Mouse (Mus musculus) midbrain, embryonic 16.5 days (tissue): Measurements from ENCODE around the gene Aldh3b2. TPM values are rescaled to one million over a fixed set of nuclear protein-coding genes. Genes with fewer than 3 reads are reported as not detected.
"Not testable (repeated sequence)": the region's sequence is repeated elsewhere in the genome, so short reads cannot be mapped to it uniquely, and the experiment has no call there.

Experiments
- ATAC-seq: fragments of 200-750 bp; cut with Nextera tagmentation; 2 replicates; pipeline ENCODE4 v1.8.0; 2017; ENCODE audit warnings: moderate TSS enrichment
- H3K27ac ChIP-seq: fragments of 300-500 bp; sonication (generic); 2 replicates; pipeline ENCODE4 v1.5.1; 2014; ENCODE audit warnings: mild to moderate bottlenecking, low read length, mixed read lengths
- H3K27me3 ChIP-seq: fragments of 300-500 bp; sonication (generic); 2 replicates; pipeline ENCODE4 v1.6.1; 2014; ENCODE audit warnings: low read depth, low read length, mixed read lengths; ENCODE audit not compliant: control insufficient read depth, insufficient read depth
- H3K36me3 ChIP-seq: fragments of 300-500 bp; sonication (generic); 2 replicates; pipeline ENCODE4 v1.6.1; 2014; ENCODE audit warnings: mild to moderate bottlenecking, low read length, moderate library complexity, mixed read lengths; ENCODE audit not compliant: control insufficient read depth, insufficient read depth
- H3K4me1 ChIP-seq: fragments of 300-500 bp; sonication (generic); 2 replicates; pipeline ENCODE4 v1.6.1; 2014; ENCODE audit warnings: mild to moderate bottlenecking, low read length, mixed read lengths; ENCODE audit not compliant: control insufficient read depth, insufficient read depth
- H3K4me2 ChIP-seq: fragments of 300-500 bp; sonication (generic); 2 replicates; pipeline ENCODE4 v1.6.1; 2014; ENCODE audit warnings: mild to moderate bottlenecking, low read length, mixed read lengths
- H3K4me3 ChIP-seq: fragments of 300-500 bp; sonication (generic); 2 replicates; pipeline ENCODE4 v1.5.1; 2014; ENCODE audit warnings: low read depth, mild to moderate bottlenecking, low read length, moderate library complexity, mixed read lengths
- H3K9ac ChIP-seq: fragments of 300-500 bp; sonication (generic); 2 replicates; pipeline ENCODE4 v1.6.1; 2014; ENCODE audit warnings: low read depth, low read length, mixed read lengths
- H3K9me3 ChIP-seq: fragments of 300-500 bp; sonication (generic); replicated peaks from 2 replicates; pipeline ENCODE4 v1.6.1; 2014; ENCODE audit warnings: mild to moderate bottlenecking, low read length, mixed read lengths; ENCODE audit not compliant: control insufficient read depth, poor library complexity, severe bottlenecking
- WGBS: fragments of 180-500 bp; shearing (Covaris S2); extraction: QIAGEN DNeasy Blood & Tissue Kit; methylation state at CpG from one replicate; pipeline ENCODE4 v1.1.7; 2014; 5-methylcytosine and 5-hydroxymethylcytosine counted together
- polyA plus RNA-seq: library from polyadenylated mRNA; unstranded; fragments of >200 nt; fragmentation: Nextera tagmentation; extraction: Ambion mirVana; gene quantifications from 2 replicates; pipeline ENCODE4 v1.2.1, GENCODE M21; 2015

The Aldh3b2 gene
- polyA plus RNA-seq, 1 experiment from 2014 or later, result 0.82 TPM

DNA sequence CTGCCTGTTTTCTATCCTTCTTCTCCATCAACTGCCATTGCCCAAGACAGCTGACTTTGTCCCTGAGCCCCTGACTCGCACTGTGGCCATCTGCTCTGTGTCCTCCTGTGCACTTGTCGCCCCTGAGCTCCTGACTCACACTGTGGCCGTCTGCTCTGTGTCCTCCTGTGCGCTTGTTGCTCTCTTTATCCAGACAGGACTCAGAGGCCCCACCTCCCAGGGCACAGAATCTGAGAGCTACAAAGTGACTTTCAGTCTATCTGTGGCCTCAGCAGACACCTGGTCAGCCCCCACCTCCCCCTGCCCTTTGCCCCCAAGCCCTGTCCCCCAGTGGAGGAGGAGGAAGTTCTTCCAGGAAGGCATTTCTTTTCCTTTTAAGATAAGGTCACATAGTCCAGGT is 16.3 kb upstream of the Aldh3b2 start:
- H3K9me3 ChIP-seq, result no peaks in the 10 kb centered on the region
- 57% methylated on average over 4 of the region's 4 CpGs for WGBS
- H3K4me2 ChIP-seq, result no peak overlapping the region
- H3K4me1 ChIP-seq, result no peaks in the 10 kb centered on the region
- ATAC-seq, result no peak
- no peak overlapping the region for H3K9ac ChIP-seq
- no peak overlapping the region for H3K27ac ChIP-seq
- no peaks in the 10 kb centered on the region for H3K27me3 ChIP-seq
- H3K4me3 ChIP-seq, result no peak overlapping the region
- no peaks in the 10 kb centered on the region for H3K36me3 ChIP-seq

DNA sequence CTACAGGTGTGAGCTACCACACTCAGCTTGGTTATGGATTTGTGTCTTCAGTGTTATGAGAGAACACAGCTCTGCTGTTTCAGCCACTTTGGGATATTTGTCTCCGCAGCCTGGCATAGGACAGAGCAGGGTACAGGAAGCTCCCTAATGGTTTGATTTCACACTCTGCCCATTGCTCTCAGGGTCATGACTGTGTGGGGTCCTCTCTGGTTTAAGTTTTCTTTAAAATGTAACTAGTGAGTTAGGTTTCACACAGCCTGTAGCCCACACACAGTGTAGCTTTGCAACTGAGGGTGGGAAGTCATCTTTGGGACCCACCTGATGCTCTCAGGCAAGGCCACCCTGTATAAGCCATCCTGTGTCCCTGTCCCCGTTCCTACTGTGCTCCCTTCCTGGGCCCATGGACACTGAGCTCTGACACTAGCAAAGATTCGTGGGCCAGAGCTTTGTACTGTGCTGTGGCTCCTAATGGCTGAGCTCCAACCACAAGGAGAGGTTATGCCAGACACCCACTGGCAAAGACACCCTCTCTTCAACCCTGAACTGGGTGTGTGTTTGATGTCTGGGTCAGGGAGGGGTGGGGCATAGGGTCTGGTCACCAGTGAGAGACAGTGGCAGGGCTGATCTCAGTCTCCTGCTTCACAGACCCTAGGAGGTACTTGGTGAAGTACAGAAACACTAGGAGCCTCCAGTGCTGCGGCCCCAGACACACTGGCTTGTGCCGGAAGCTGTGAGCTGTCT is 14.7 kb upstream of the Aldh3b2 start:
- H3K9me3 ChIP-seq, H3K27me3 ChIP-seq, H3K4me1 ChIP-seq, H3K27ac ChIP-seq, H3K9ac ChIP-seq, H3K36me3 ChIP-seq, H3K4me2 ChIP-seq, ATAC-seq, H3K4me3 ChIP-seq: not testable (repeated sequence)
- 85% methylated on average over 5 of the region's 5 CpGs for WGBS

DNA sequence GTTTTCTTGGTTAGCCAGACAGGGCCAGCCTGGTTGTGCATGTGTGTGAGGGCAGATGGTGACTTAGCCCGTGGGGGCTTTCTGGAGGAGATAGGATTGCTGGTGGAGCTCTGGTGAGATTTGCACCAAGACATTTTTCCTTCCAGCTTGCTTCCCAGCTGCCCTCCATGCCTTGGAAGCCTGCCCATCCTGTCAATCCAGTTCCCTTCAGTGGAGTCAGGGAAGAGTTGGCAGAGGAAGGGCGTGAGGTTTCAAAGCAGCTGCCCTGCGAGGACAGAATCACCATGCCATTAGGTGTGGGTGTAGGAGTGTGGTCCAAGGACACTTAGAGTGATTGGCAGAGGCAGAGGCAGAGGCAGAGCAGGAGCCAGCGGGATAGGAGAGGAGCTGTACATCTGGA is 13.7 kb upstream of the Aldh3b2 start, which contains the start of gene Aldh3b3:
Gene Aldh3b3 (plus strand): TSS at position 176 of the 400 bp plus-strand sequence.
- no peaks in the 10 kb centered on the region for H3K27me3 ChIP-seq
- no peak within 1 kb of the TSS for H3K4me2 ChIP-seq
- no peaks in the 10 kb centered on the region for H3K36me3 ChIP-seq
- no peak within 1 kb of the TSS for H3K27ac ChIP-seq
- ATAC-seq, result no peak
- no peak within 1 kb of the TSS for H3K4me3 ChIP-seq
- WGBS, result 78% methylated on average over 4 of the region's 4 CpGs
- no peaks in the 10 kb centered on the region for H3K9me3 ChIP-seq
- H3K4me1 ChIP-seq, result no peaks in the 10 kb centered on the region
- no peak within 1 kb of the TSS for H3K9ac ChIP-seq

DNA sequence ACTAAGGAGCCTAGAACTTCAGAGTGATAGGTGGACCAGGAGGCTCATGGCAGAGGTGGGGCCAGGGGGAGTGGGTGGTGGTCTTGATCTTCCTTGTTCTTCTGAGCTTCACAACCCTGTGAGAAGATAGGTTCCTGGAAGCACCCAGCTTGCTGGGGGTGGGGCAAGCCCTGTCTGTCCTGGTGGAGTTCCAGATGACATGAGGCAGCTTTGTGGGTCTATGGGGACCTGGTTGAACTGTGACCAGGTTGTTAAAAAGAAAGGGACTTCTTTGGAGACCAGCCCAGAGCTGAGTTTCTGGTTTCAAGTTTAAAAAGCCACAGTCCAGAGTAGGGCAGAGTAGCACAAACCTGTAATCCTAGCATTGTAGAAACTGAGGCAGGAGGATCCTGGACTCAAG is 13.1 kb upstream of the Aldh3b2 start:
- Histone ChIP-seq H3K36me3 (no peaks in the 10 kb centered on the region), H3K27me3 (no peaks in the 10 kb centered on the region), H3K27ac (no peak overlapping the region), H3K9ac (no peak overlapping the region), H3K4me3 (no peak overlapping the region), H3K9me3 (no peaks in the 10 kb centered on the region), H3K4me1 (no peaks in the 10 kb centered on the region), H3K4me2 (no peak overlapping the region)
- ATAC-seq, result no peak

DNA sequence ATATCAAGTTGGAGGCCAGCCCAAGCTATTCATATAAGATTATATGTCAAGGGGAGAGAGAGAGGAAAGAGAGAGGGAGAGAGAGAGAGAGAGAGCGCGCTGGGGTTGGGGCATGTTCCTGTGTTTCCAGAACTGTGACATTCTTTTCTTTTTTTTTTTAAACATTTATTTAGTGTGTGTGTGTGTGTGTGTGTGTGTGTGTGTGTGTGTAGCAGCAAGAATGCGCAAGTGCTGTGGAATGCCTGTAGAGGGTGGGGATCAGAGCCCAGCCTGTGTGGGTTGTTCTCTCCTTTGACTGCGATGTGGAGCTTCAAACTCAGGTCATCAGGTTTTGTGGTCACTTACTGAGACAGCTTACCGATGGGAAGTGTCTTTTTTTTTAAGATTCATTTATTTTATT is 11.9 kb upstream of the Aldh3b2 start:
- Histone ChIP-seq H3K4me2 (no peak overlapping the region), H3K27me3 (no peaks in the 10 kb centered on the region), H3K9ac (no peak overlapping the region), H3K27ac (no peak overlapping the region), H3K9me3 (no peaks in the 10 kb centered on the region), H3K4me1 (no peaks in the 10 kb centered on the region), H3K4me3 (no peak overlapping the region), H3K36me3 (no peaks in the 10 kb centered on the region)
- WGBS, result 80% methylated on average over 5 of the region's 5 CpGs
- ATAC-seq, result no peak

DNA sequence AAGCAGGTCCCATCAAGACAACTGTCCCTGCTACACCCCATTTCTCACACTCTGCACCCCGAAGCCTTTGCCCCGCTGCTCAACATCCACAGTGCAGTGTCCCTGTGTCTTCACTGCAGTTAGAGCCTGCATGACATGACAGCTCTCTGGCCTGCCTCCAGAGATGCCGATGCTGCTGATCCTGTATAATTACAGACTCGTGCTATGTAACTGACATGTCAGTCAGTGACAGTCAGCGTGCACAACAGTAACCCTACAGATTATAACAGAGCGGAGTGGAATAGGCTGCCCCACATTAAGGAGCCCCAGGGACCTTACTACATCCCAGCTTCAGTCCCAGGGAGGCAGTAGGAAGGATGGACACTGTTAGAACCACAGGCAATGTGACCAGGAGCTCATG is 10.3 kb upstream of the Aldh3b2 start:
- not testable (repeated sequence) for H3K4me2 ChIP-seq, H3K4me1 ChIP-seq, H3K4me3 ChIP-seq, ATAC-seq, H3K27ac ChIP-seq, H3K9me3 ChIP-seq, H3K9ac ChIP-seq, H3K27me3 ChIP-seq, H3K36me3 ChIP-seq
- WGBS, result 74% methylated on average over 6 of the region's 6 CpGs

DNA sequence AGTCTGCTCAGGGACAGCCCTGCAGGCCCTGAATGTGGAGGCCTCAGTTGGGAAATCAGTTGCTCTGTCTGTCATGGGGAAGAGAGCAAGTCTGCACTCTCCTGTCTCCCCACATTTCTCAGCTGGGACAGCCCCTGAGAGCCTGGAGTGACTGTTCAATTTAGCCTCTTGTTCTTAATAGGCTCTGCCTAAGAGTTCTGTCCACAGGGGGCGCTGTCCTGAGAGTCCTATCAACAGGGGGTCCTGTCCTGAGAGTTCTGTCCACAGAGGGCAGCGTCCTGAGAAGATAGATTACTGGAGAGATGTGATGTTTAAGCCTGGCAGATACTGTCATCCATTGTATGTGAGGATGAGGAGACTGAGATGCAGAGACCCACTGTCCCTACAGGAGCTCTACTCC is 9.7 kb upstream of the Aldh3b2 start:
- Histone ChIP-seq H3K4me3 (no peak overlapping the region), H3K4me1 (no peaks in the 10 kb centered on the region), H3K27me3 (no peaks in the 10 kb centered on the region), H3K9ac (no peak overlapping the region), H3K36me3 (no peaks in the 10 kb centered on the region), H3K4me2 (no peak overlapping the region), H3K27ac (no peak overlapping the region), H3K9me3 (no peaks in the 10 kb centered on the region)
- ATAC-seq, result no peak
- 7% methylated on average over 2 of the region's 2 CpGs for WGBS

DNA sequence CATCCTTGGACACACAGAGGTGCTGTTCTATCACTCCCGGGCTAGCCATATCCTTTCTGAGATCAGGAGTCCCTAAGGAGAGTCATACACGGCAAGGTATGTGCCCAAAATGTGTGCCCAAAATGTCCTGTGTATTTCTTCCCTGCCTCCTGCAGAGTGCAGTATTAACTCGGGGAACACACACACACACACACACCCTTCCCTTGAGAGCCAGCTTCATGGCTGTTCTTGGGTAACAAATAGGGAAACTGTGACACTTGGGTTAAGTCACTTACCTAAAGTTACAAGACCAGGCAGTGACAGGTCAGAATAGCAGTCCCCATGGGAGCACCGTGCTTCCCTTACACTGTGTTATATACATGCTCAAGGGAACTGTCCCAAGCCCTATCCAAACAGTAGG is 8.1 kb upstream of the Aldh3b2 start:
- no peaks in the 10 kb centered on the region for H3K4me1 ChIP-seq
- no peaks in the 10 kb centered on the region for H3K36me3 ChIP-seq
- H3K9me3 ChIP-seq, result no peaks in the 10 kb centered on the region
- no peak for ATAC-seq
- 79% methylated on average over 4 of the region's 4 CpGs for WGBS
- H3K27me3 ChIP-seq, result no peaks in the 10 kb centered on the region
- H3K4me2 ChIP-seq, result no peak overlapping the region
- no peak overlapping the region for H3K4me3 ChIP-seq
- H3K9ac ChIP-seq, result no peak overlapping the region
- H3K27ac ChIP-seq, result no peak overlapping the region

DNA sequence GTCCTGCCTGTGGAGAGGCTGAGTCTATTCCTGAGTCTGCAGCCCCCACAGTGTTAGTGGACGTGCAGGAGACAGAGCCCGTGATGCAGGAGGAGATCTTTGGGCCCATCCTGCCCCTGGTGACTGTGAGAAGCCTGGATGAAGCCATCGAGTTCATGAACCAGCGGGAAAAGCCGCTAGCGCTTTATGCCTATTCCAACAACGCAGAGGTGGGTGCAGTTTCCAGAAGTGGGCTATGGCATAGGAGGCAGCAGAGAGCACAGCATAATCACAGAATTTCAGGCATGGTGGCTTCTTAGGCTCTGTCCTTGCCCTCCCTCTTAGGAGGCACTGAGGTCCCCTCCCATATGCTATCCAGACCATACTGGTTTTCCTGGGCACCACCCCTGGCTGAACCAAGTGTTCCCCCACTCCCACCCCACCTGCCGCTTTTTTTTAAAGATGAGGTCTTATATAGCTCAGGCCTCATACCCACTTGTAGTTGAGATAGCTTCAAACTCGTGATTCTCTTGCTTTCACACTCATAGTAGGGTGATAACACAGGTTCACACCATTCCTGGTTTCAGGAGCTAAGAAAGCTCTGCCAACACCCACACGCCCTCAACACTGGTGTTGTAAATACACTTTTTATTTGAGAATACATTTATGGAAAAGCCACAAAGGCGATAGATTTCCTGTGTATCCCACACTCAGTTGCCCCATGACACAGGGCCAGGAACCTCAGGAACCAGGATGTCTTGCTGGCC is 5.6 kb upstream of the Aldh3b2 start:
- ATAC-seq, result no peak
- no peak overlapping the region for H3K9ac ChIP-seq
- H3K27ac ChIP-seq, result no peak overlapping the region
- WGBS, result 75% methylated on average over 11 of the region's 11 CpGs
- H3K4me2 ChIP-seq, result no peak overlapping the region
- no peaks in the 10 kb centered on the region for H3K36me3 ChIP-seq
- H3K4me1 ChIP-seq, result no peaks in the 10 kb centered on the region
- H3K4me3 ChIP-seq, result no peak overlapping the region
- H3K27me3 ChIP-seq, result no peaks in the 10 kb centered on the region
- no peaks in the 10 kb centered on the region for H3K9me3 ChIP-seq
